Mouse (Mus musculus) neural tube, embryonic 10.5 days (tissue): Measurements from ENCODE around the gene Rab11a.
A peak's percentile ranks its signal among the peaks of the same experiment; 100 is the strongest.
"Not testable (repeated sequence)": the region's sequence is repeated elsewhere in the genome, so short reads cannot be mapped to it uniquely, and the experiment has no call there.

Source experiments
- DNase-seq: peaks from one replicate; pipeline ENCODE4 v3.0.0-alpha.2; 2017; ENCODE audit warnings: low spot score; ENCODE audit errors: extremely low spot score

The Rab11a gene

GRCm38 (mm10) chr9:64747735-64748134 is 10.2 kb upstream of the Rab11a start:
- no peak for DNase-seq

- no peak for DNase-seq
Measured at GRCm38 (mm10) chr9:64742453-64742852, 4.9 kb upstream of the Rab11a start.

- DNase-seq = no peak
Measured at GRCm38 (mm10) chr9:64739001-64739400, 1.4 kb upstream of the Rab11a start.

GRCm38 (mm10) chr9:64736639-64737405 is 736 bp downstream of the Rab11a start:
- DNase-seq = peak; percentile 61

- DNase-seq = no peak
Measured at GRCm38 (mm10) chr9:64736076-64736638, 1.4 kb downstream of the Rab11a start.

- DNase-seq = not testable (repeated sequence)
Measured at GRCm38 (mm10) chr9:64734992-64735391, 2.6 kb downstream of the Rab11a start.

- DNase-seq = no peak
Measured at GRCm38 (mm10) chr9:64734166-64734565, 3.4 kb downstream of the Rab11a start.

- DNase-seq = no peak
Measured at GRCm38 (mm10) chr9:64731029-64731560, 6.5 kb downstream of the Rab11a start.

GRCm38 (mm10) chr9:64726454-64726853 is 11.1 kb downstream of the Rab11a start:
- no peak for DNase-seq

- DNase-seq = no peak
Measured at GRCm38 (mm10) chr9:64719526-64720163, 17.9 kb downstream of the Rab11a start.

GRCm38 (mm10) chr9:64710291-64710690 is 27.3 kb downstream of the Rab11a start:
- DNase-seq = not testable (repeated sequence)

- DNase-seq = no peak
Measured at GRCm38 (mm10) chr9:64704073-64704840, 33.3 kb downstream of the Rab11a start.

- no peak for DNase-seq
Measured at GRCm38 (mm10) chr9:64703420-64703965, 34.1 kb downstream of the Rab11a start.

GRCm38 (mm10) chr9:64702937-64703336 is 34.6 kb downstream of the Rab11a start:
- no peak for DNase-seq

GRCm38 (mm10) chr9:64702391-64702790 is 35.2 kb downstream of the Rab11a start:
- no peak for DNase-seq

- DNase-seq = no peak
Measured at GRCm38 (mm10) chr9:64701651-64702050, 35.9 kb downstream of the Rab11a start.

- no peak for DNase-seq
Measured at GRCm38 (mm10) chr9:64700451-64701311, 36.9 kb downstream of the Rab11a start.

GRCm38 (mm10) chr9:64698586-64698985 is 39.0 kb downstream of the Rab11a start:
- DNase-seq = no peak

GRCm38 (mm10) chr9:64697677-64698076 is 39.9 kb downstream of the Rab11a start:
- no peak for DNase-seq

GRCm38 (mm10) chr9:64697006-64697405 is 40.6 kb downstream of the Rab11a start:
- no peak for DNase-seq
